Mouse (Mus musculus) CH12.LX (cell line): ENCODE data around the gene Barx1.

Experiments used
- BHLHE40 ChIP-seq: IDR thresholded peaks from 2 replicates; pipeline ENCODE4 v1.6.1; 2011; ENCODE audit warnings: mild to moderate bottlenecking, low read depth, low read length, improper control_type of control experiment
- CTCF ChIP-seq, 2 experiments: IDR thresholded peaks in 1 of 2; conservative IDR thresholded peaks in 1 of 2; 2 replicates each; pipeline ENCODE4 v1.5.1; 2011 to 2012; ENCODE audit warnings: low read depth in 2 of 2, low read length in 2 of 2, improper control_type of control experiment in 1 of 2, inconsistent platforms in 1 of 2, mild to moderate bottlenecking in 1 of 2, moderate library complexity in 1 of 2
- EP300 ChIP-seq: IDR thresholded peaks from 2 replicates; pipeline ENCODE4 v1.6.1; 2011; ENCODE audit warnings: low read length, improper control_type of control experiment
- MAFK ChIP-seq: IDR thresholded peaks from 2 replicates; pipeline ENCODE4 v1.6.1; 2011; ENCODE audit warnings: low read length, improper control_type of control experiment; ENCODE audit not compliant: insufficient replicate concordance
- POLR2A ChIP-seq: IDR thresholded peaks from 2 replicates; pipeline ENCODE4 v1.6.1; 2011; ENCODE audit warnings: low read depth, mild to moderate bottlenecking, improper control_type of control experiment, low read length
- POLR2AphosphoS2 ChIP-seq: IDR thresholded peaks from 2 replicates; pipeline ENCODE4 v1.6.1; 2011; ENCODE audit warnings: low read depth, low read length, improper control_type of control experiment
- RAD21 ChIP-seq: IDR thresholded peaks from 2 replicates; pipeline ENCODE4 v1.6.1; 2011; ENCODE audit warnings: low read depth, mild to moderate bottlenecking, low read length, improper control_type of control experiment, moderate library complexity
- SMC3 ChIP-seq: IDR thresholded peaks from 2 replicates; pipeline ENCODE4 v1.6.1; 2011; ENCODE audit warnings: low read depth, low read length, improper control_type of control experiment
- ZMIZ1 ChIP-seq: IDR thresholded peaks from 2 replicates; pipeline ENCODE4 v1.6.1; 2012; ENCODE audit warnings: low read depth, mild to moderate bottlenecking, inconsistent platforms, low read length, improper control_type of control experiment

DNA sequence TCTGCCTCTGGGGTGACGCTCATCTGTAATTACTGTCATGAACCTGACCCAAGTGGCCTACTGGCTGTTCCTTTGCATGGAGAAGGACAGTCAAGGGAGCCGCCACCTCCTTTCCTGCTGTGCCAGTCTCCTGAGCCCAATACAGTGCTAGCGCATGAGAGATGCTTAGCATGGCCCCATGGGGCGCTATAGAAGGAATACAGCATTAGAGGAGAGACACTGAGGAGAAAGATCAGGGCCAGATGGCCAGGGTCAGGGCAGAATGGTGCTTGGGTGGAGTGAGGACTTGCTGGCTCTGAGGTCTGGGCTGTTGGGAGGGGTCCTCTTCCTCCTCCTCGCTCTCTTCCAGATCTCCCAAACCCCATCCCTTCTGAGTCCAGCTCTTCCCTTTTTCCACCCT is 23.9 kb downstream of the Barx1 start:
- TF ChIP-seq BHLHE40 (no peak), RAD21 (no peak), ZMIZ1 (no peak), EP300 (no peak), POLR2A (no peak), POLR2AphosphoS2 (no peak), SMC3 (no peak), CTCF (conservative IDR thresholded peaks at IDR 0.05 in 1 of 2, IDR thresholded peaks at IDR 0.05 in 1 of 2; ENCODE audit: low read depth in 2 of 2, low read length in 2 of 2) (0 out of 4 replicates have a peak, but pooled peaks of 1 of the 2 experiments have one; percentile 6), MAFK (no peak)
